Mouse (Mus musculus) yolk sac, embryonic 10.5 days (tissue): ENCODE data around the gene Flt4.
"Not testable (repeated sequence)": the region's sequence is repeated elsewhere in the genome, so short reads cannot be mapped to it uniquely, and the experiment has no call there.

Experiments used
- DNase-seq: peaks from one replicate; pipeline ENCODE4 v3.0.0-alpha.2; 2017; ENCODE audit warnings: low spot score

Gene Flt4

GRCm38 (mm10) chr11:49608938-49609867 is at the start of gene Flt4:
TSS of gene Flt4 (plus strand) at chr11:49609263.
- peak; percentile 32 for DNase-seq

GRCm38 (mm10) chr11:49575054-49575453 is 34.0 kb upstream of the Flt4 start:
- not testable (repeated sequence) for DNase-seq

GRCm38 (mm10) chr11:49580452-49580851 is 28.6 kb upstream of the Flt4 start:
- not testable (repeated sequence) for DNase-seq

GRCm38 (mm10) chr11:49590213-49590612 is 18.9 kb upstream of the Flt4 start:
- DNase-seq = no peak

GRCm38 (mm10) chr11:49597149-49597548 is 11.9 kb upstream of the Flt4 start:
- not testable (repeated sequence) for DNase-seq

GRCm38 (mm10) chr11:49608306-49608705 is 757 bp upstream of the Flt4 start:
- not testable (repeated sequence) for DNase-seq

GRCm38 (mm10) chr11:49609868-49610824 is 1.1 kb downstream of the Flt4 start:
- peak; percentile 25 for DNase-seq

GRCm38 (mm10) chr11:49611349-49611748 is 2.3 kb downstream of the Flt4 start:
- not testable (repeated sequence) for DNase-seq

GRCm38 (mm10) chr11:49612154-49612553 is 3.1 kb downstream of the Flt4 start:
- DNase-seq = no peak

- no peak for DNase-seq
Measured at GRCm38 (mm10) chr11:49613349-49613748, 4.3 kb downstream of the Flt4 start.

- no peak for DNase-seq
Measured at GRCm38 (mm10) chr11:49615856-49616725, 7.0 kb downstream of the Flt4 start.

GRCm38 (mm10) chr11:49618476-49618875 is 9.4 kb downstream of the Flt4 start:
- no peak for DNase-seq

GRCm38 (mm10) chr11:49621953-49622352 is 12.9 kb downstream of the Flt4 start:
- no peak for DNase-seq

- DNase-seq = peak; percentile 19
Measured at GRCm38 (mm10) chr11:49624156-49624555, 15.1 kb downstream of the Flt4 start.

GRCm38 (mm10) chr11:49625863-49626262 is 16.8 kb downstream of the Flt4 start:
- no peak for DNase-seq

GRCm38 (mm10) chr11:49626748-49627147 is 17.7 kb downstream of the Flt4 start:
- DNase-seq = no peak

- DNase-seq = peak; percentile 28
Measured at GRCm38 (mm10) chr11:49631154-49631553, 22.1 kb downstream of the Flt4 start.

GRCm38 (mm10) chr11:49632256-49632655 is 23.2 kb downstream of the Flt4 start:
- peak; percentile 19 for DNase-seq

GRCm38 (mm10) chr11:49634101-49634500 is 25.0 kb downstream of the Flt4 start:
- no peak for DNase-seq

GRCm38 (mm10) chr11:49635671-49636070 is 26.6 kb downstream of the Flt4 start:
- DNase-seq = no peak

GRCm38 (mm10) chr11:49636449-49636848 is 27.4 kb downstream of the Flt4 start:
- no peak for DNase-seq
